Mouse (Mus musculus) neural tube, embryonic 14.5 days (tissue): Measurements from ENCODE around the gene Ankib1. TPM values are rescaled to one million over a fixed set of nuclear protein-coding genes. Genes with fewer than 3 reads are reported as not detected.
"Not testable (repeated sequence)": the region's sequence is repeated elsewhere in the genome, so short reads cannot be mapped to it uniquely, and the experiment has no call there.

ENCODE experiments used
- ATAC-seq: fragments of 200-750 bp; cut with Nextera tagmentation; 2 replicates; pipeline ENCODE4 v1.8.0; 2017; ENCODE audit warnings: low read depth, mild to moderate bottlenecking, moderate TSS enrichment, moderate library complexity
- H3K27ac ChIP-seq: fragments of 300-500 bp; sonication (generic); 2 replicates; pipeline ENCODE4 v1.5.1; 2014; ENCODE audit warnings: low read depth, mild to moderate bottlenecking, control low read depth, low read length, moderate library complexity, mixed read lengths
- H3K27me3 ChIP-seq: fragments of 300-500 bp; sonication (generic); 2 replicates; pipeline ENCODE4 v1.6.1; 2014; ENCODE audit warnings: low read length; ENCODE audit not compliant: control insufficient read depth, insufficient read depth
- H3K36me3 ChIP-seq: fragments of 300-500 bp; sonication (generic); 2 replicates; pipeline ENCODE4 v1.6.1; 2014; ENCODE audit warnings: low read length, mixed read lengths; ENCODE audit not compliant: control insufficient read depth, insufficient read depth
- H3K4me1 ChIP-seq: fragments of 300-500 bp; sonication (generic); 2 replicates; pipeline ENCODE4 v1.6.1; 2014; ENCODE audit warnings: low read length; ENCODE audit not compliant: control insufficient read depth, insufficient read depth
- H3K4me2 ChIP-seq: fragments of 300-500 bp; sonication (generic); 2 replicates; pipeline ENCODE4 v1.6.1; 2014; ENCODE audit warnings: mild to moderate bottlenecking, low read depth, low read length, control low read depth
- H3K4me3 ChIP-seq: fragments of 300-500 bp; sonication (generic); 2 replicates; pipeline ENCODE4 v1.5.1; 2014; ENCODE audit warnings: low read depth, low read length, control low read depth, mixed read lengths
- H3K9ac ChIP-seq: fragments of 300-500 bp; sonication (generic); replicated peaks from 2 replicates; pipeline ENCODE4 v1.6.1; 2014; ENCODE audit warnings: low read depth, mild to moderate bottlenecking, control low read depth, low read length, mixed read lengths
- H3K9me3 ChIP-seq: fragments of 300-500 bp; sonication (generic); 2 replicates; pipeline ENCODE4 v1.6.1; 2016; ENCODE audit warnings: low read length; ENCODE audit not compliant: control insufficient read depth
- WGBS: fragments of 180-500 bp; shearing (Covaris S2); extraction: QIAGEN DNeasy Blood & Tissue Kit; methylation state at CpG from one replicate; pipeline ENCODE4 v1.1.7; 2014; 5-methylcytosine and 5-hydroxymethylcytosine counted together
- polyA plus RNA-seq: library from polyadenylated mRNA; unstranded; fragments of >200 nt; fragmentation: Nextera tagmentation; extraction: Ambion mirVana; gene quantifications from 2 replicates; pipeline ENCODE4 v1.2.1, GENCODE M21; 2014

The Ankib1 gene
- polyA plus RNA-seq, 1 experiment from 2014 or later = 24.4 TPM

- Histone ChIP-seq H3K27me3 (no peaks in the 10 kb centered on the region), H3K27ac (no peak overlapping the region), H3K4me1 (no peaks in the 10 kb centered on the region), H3K4me2 (no peak overlapping the region), H3K9ac (no peak overlapping the region), H3K4me3 (no peak overlapping the region), H3K9me3 (no peaks in the 10 kb centered on the region), H3K36me3 (no peaks in the 10 kb centered on the region)
- ATAC-seq = no peak
- WGBS = 92% methylated on average over 4 of the region's 4 CpGs
Observed at GRCm38 (mm10) chr5:3653801-3654200, 148.9 kb downstream of the Ankib1 start.

DNA sequence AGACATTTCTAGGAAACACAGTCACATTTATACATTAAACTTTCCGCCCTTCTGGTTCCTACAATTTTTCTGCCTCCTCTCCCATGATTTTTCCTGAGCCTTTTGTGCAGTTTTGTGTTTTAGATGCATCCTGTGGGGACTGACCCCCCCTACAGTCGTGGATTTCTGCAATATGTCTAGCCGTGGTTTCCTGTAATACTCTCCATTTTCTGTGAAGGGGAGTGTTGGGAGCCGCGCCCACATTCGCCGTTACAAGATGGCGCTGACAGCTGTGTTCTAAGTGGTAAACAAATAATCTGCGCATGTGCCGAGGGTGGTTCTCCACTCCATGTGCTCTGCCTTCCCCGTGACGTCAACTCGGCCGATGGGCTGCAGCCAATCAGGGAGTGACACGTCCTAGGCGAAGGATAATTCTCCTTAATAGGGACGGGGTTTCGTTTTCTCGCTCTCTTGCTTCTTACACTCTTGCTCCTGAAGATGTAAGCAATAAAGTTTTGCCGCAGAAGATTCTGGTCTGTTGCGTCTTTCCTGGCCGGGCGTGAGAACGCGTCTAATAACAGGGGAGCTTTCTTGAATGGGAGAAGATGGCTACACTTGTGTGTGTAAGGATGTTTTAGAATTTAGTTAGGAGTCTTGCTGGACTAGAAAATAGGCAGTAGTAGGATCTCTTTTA, 149.7 kb downstream of the Ankib1 start:
- 94% methylated on average over 14 of the region's 25 CpGs for whole genome bisulfite sequencing
- H3K9me3 ChIP-seq, H3K4me2 ChIP-seq, H3K4me1 ChIP-seq, ATAC-seq, H3K4me3 ChIP-seq, H3K27me3 ChIP-seq, H3K27ac ChIP-seq, H3K9ac ChIP-seq, H3K36me3 ChIP-seq: not testable (repeated sequence)

DNA sequence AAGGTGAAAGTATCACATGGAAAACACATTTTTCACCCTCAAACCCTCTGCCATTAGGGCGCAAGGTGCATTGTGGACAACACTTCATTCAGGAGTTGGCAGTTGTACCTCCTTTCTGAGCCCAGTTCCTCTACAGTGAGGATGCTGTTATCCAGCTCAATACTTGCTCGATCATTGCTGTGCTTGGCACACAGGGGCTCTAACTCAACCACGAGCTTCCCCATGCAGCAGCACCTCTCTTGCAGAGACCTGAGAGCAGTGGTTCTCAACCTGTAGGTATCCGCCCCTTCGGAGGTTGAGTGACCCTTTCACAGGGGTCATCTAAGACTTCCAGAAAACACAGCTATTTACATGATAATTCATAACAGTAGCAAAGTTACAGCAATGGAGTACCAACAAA, 151.1 kb downstream of the Ankib1 start:
- no peak for ATAC-seq
- WGBS = 82% methylated on average over 5 of the region's 5 CpGs

DNA sequence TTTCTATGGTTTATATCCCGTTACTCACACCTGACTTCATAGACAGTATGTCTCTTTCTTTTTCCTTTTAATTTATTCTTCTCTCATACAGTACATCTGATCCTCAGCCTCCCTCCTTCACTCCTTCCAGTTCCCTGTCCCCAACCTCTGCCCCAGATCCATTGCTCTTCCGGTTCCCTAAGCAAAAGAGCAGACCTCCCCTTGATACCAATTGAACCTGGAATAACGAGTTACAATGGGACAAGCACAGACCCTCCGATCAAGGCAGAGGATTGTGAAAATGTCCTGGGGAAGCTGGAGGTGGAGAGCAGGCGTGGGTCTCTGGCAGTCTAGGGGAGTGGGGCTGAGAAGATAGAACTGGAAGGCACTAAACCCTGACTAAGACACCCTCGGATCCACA, 151.8 kb downstream of the Ankib1 start, which contains the start of gene Tmbim7:
Tmbim7 (plus strand) TSS at position 301 of the 400 bp plus-strand sequence.
- no peak for ATAC-seq
- no peak within 1 kb of the TSS for H3K4me3 ChIP-seq
- H3K9ac ChIP-seq = no peak within 1 kb of the TSS
- no peaks in the 10 kb centered on the region for H3K36me3 ChIP-seq
- no peaks in the 10 kb centered on the region; the same call in 1 of the 2 replicates for H3K27me3 ChIP-seq
- H3K27ac ChIP-seq = no peak within 1 kb of the TSS
- H3K9me3 ChIP-seq = no peaks in the 10 kb centered on the region
- 78% methylated on average over 6 of the region's 6 CpGs for WGBS
- no peak within 1 kb of the TSS for H3K4me2 ChIP-seq
- 0 out of 2 replicates have a peak, but pooled peaks cover 4% of the 10 kb centered on the region for H3K4me1 ChIP-seq

More for the DNA sequence above, 151.1 kb downstream of the Ankib1 start:
- no peaks in the 10 kb centered on the region for H3K9me3 ChIP-seq
- H3K27me3 ChIP-seq = no peaks in the 10 kb centered on the region; the same call in 1 of the 2 replicates
- H3K27ac ChIP-seq = no peak overlapping the region
- H3K4me3 ChIP-seq = no peak overlapping the region
- H3K36me3 ChIP-seq = no peaks in the 10 kb centered on the region
- H3K9ac ChIP-seq = no peak overlapping the region
- H3K4me1 ChIP-seq = 0 out of 2 replicates have a peak, but pooled peaks cover 1% of the 10 kb centered on the region
- H3K4me2 ChIP-seq = no peak overlapping the region

DNA sequence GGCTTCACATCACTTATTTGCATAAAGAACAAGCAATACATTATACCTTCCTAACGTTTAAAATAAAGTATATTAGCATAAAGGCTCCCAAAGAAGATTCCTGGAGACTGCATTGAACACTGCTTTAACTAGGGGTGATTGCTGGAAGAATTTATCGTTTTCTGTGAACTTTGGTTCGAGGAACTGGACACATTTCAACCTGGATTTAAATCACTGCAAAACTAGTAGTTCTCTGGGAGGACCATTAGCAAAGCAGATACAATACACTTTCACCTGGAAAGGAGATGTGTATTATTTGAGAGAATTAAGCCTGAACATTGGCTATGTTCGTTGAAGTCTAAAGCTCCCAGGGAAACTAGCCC, 153.9 kb downstream of the Ankib1 start:
- no peak overlapping the region for H3K4me3 ChIP-seq
- H3K27me3 ChIP-seq = no peaks in the 10 kb centered on the region; the same call in 1 of the 2 replicates
- no peak overlapping the region for H3K9ac ChIP-seq
- no peaks in the 10 kb centered on the region for H3K36me3 ChIP-seq
- no peak overlapping the region for H3K27ac ChIP-seq
- WGBS = 78% methylated on average over 4 of the region's 4 CpGs
- no peak overlapping the region for H3K4me2 ChIP-seq
- no peaks in the 10 kb centered on the region for H3K9me3 ChIP-seq
- ATAC-seq = no peak
- 0 out of 2 replicates have a peak, but pooled peaks cover 10% of the 10 kb centered on the region for H3K4me1 ChIP-seq

DNA sequence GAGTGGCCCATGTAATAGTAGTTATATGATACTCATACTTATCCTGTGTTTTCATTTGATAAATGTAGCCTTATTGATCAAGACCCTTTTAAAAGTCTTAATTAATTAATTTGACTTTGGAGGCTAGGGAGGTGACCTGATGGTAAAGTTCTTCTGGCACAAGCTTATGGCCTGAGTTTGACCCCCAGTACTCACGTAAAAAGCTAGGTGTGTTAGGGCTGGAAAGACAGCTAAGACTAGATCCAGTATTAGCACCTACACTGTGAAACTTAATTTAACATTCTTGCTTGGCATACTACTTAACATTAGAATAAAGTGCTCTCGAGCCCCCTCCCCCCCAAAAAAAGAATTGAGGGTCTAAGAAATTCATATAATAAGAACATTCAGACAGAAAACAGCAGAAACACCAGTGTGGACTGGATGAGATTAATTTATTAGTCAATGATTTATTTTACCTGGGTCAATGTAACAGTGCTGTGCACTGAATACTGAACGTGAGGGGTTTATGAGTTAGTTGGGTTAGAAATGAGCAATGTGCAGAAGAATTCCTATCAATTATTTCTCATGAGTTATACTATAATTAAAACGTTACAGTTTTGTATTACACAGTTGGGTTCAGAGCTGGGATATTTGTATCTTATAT, 154.4 kb downstream of the Ankib1 start:
- H3K4me1 ChIP-seq = 0 out of 2 replicates have a peak, but pooled peaks cover 10% of the 10 kb centered on the region
- no peak overlapping the region for H3K27ac ChIP-seq
- no peaks in the 10 kb centered on the region; the same call in 1 of the 2 replicates for H3K27me3 ChIP-seq
- no peaks in the 10 kb centered on the region for H3K9me3 ChIP-seq
- H3K9ac ChIP-seq = no peak overlapping the region
- H3K36me3 ChIP-seq = peaks cover 2% of the 10 kb centered on the region; the same call in 1 of the 2 replicates
- H3K4me2 ChIP-seq = peak overlapping the region; percentile 46; the same call in 1 of the 2 replicates
- WGBS = 50% methylated on average over 4 of the region's 4 CpGs
- no peak overlapping the region for H3K4me3 ChIP-seq
- ATAC-seq = peak; percentile 9; the same call in 1 of the 2 replicates

- Histone ChIP-seq H3K9ac (peak overlapping the region; percentile 84), H3K4me1 (0 out of 2 replicates have a peak, but pooled peaks cover 10% of the 10 kb centered on the region), H3K9me3 (no peaks in the 10 kb centered on the region), H3K4me3 (peak overlapping the region; percentile 95), H3K36me3 (peaks cover 4% of the 10 kb centered on the region; the same call in 1 of the 2 replicates), H3K4me2 (peak overlapping the region; percentile 46), H3K27ac (peak overlapping the region; percentile 88), H3K27me3 (no peaks in the 10 kb centered on the region; the same call in 1 of the 2 replicates)
- peak; percentile 98 for ATAC-seq
- 0% methylated on average over 23 of the region's 46 CpGs for WGBS
Observed at GRCm38 (mm10) chr5:3647708-3648121, 155.0 kb downstream of the Ankib1 start.

DNA sequence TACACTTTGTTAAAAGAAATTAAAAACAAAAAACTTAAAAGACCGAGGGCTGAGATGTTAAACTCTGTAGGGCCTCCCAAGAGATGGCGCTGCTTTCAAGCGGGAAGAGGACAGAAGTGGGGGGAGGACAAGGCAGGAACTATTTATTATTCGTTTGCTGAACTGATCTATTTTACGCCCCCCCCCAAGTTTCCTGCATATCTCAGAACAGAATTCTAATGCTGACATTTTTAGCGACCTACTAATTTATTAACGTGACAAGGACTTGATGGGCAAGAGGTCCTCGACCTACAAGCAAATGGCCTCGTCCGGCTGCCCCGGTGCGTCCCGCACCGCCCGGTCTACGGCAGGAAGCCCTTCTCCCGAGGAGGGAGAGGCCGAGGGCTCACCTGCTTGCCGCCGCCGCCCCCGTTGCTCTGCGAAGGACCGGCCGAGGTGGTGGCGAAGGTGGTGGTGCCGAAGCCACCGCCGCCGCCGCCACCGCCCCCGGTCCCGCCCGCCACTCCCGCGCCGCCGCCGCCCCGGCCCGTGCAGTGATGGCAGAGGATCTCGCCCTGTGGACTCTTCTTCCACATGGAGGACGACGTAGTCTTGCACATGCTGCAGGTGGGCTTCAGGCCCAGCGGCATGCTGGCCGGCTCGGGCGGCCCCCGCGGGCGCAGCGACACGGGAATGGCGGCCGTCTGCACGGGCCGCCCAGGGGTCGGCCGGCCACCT, 155.6 kb downstream of the Ankib1 start:
- under 1% methylated on average over 53 of the region's 60 CpGs for WGBS
- H3K9ac ChIP-seq = peak overlapping the region; percentile 84

More for the DNA sequence above, 155.6 kb downstream of the Ankib1 start:
- Histone ChIP-seq H3K4me2 (peak overlapping the region; percentile 46), H3K4me1 (0 out of 2 replicates have a peak, but pooled peaks cover 10% of the 10 kb centered on the region), H3K4me3 (peak overlapping the region; percentile 95), H3K36me3 (peaks cover 4% of the 10 kb centered on the region; the same call in 1 of the 2 replicates), H3K27me3 (no peaks in the 10 kb centered on the region; the same call in 1 of the 2 replicates), H3K9me3 (no peaks in the 10 kb centered on the region), H3K27ac (peak overlapping the region; percentile 88)
- peak; percentile 86 for ATAC-seq
